Mouse (Mus musculus) ES-E14 (cell line): ENCODE measurements around the gene Phlpp1. TPM values are rescaled to one million over a fixed set of nuclear protein-coding genes. Genes with fewer than 3 reads are reported as not detected.

Experiments used
- DNase-seq: peaks from one replicate; pipeline ENCODE4 v3.0.0-alpha.2; 2013; ENCODE audit warnings: low read depth, low spot score
- H3K27ac ChIP-seq: 2 replicates; pipeline ENCODE4 v1.5.1; 2012; ENCODE audit warnings: low read depth, mild to moderate bottlenecking, low read length, moderate library complexity, mixed read lengths; ENCODE audit not compliant: poor library complexity, insufficient read depth, severe bottlenecking
- H3K36me3 ChIP-seq: 2 replicates; pipeline ENCODE4 v1.6.1; 2012; ENCODE audit warnings: mild to moderate bottlenecking, low read length, moderate library complexity, mixed read lengths; ENCODE audit not compliant: control insufficient read depth, poor library complexity, insufficient read depth, severe bottlenecking
- H3K4me1 ChIP-seq, 2 experiments: fragments of 150-350 bp in 1 of 2; sonication (generic) in 1 of 2; 2 replicates each; pipeline ENCODE4 v1.6.1; 2012; ENCODE audit warnings: low read length in 2 of 2, mild to moderate bottlenecking in 1 of 2, mixed read lengths in 1 of 2; ENCODE audit not compliant: control insufficient read depth in 2 of 2, insufficient read depth in 2 of 2, poor library complexity in 1 of 2
- H3K4me3 ChIP-seq, 2 experiments: fragments of 150-350 bp in 1 of 2; sonication (generic) in 1 of 2; 2 replicates each; pipeline ENCODE4 v1.5.1; 2012; ENCODE audit warnings: low read length in 2 of 2, low read depth in 1 of 2, mild to moderate bottlenecking in 1 of 2, mixed read lengths in 1 of 2; ENCODE audit not compliant: insufficient read depth in 1 of 2, poor library complexity in 1 of 2, severe bottlenecking in 1 of 2
- H3K9ac ChIP-seq: 2 replicates; pipeline ENCODE4 v1.6.1; 2012; ENCODE audit warnings: low read depth, mild to moderate bottlenecking, low read length, mixed read lengths; ENCODE audit not compliant: poor library complexity, insufficient read depth, severe bottlenecking
- H3K9me3 ChIP-seq: fragments of 150-350 bp; sonication (generic); 2 replicates; pipeline ENCODE4 v1.6.1; 2012; ENCODE audit warnings: low read depth, mild to moderate bottlenecking, low read length; ENCODE audit not compliant: control insufficient read depth, insufficient read depth
- CHD2 ChIP-seq: IDR thresholded peaks from 2 replicates; pipeline ENCODE4 v1.6.1; 2014; ENCODE audit warnings: mild to moderate bottlenecking, low read depth, low read length, inconsistent platforms
- HCFC1 ChIP-seq: IDR thresholded peaks from 2 replicates; pipeline ENCODE4 v1.6.1; 2012; ENCODE audit warnings: low read length, inconsistent platforms, borderline replicate concordance; ENCODE audit not compliant: insufficient read depth
- MAFK ChIP-seq: IDR thresholded peaks from 2 replicates; pipeline ENCODE4 v1.6.1; 2014; ENCODE audit warnings: mild to moderate bottlenecking, low read depth, low read length, inconsistent platforms; ENCODE audit not compliant: insufficient read depth
- ZC3H11A ChIP-seq: IDR thresholded peaks from 2 replicates; pipeline ENCODE4 v1.6.1; 2012; ENCODE audit warnings: low read depth, mild to moderate bottlenecking, inconsistent platforms, low read length, borderline replicate concordance
- ZNF384 ChIP-seq: IDR thresholded peaks from 2 replicates; pipeline ENCODE4 v1.6.1; 2012; ENCODE audit warnings: low read depth, low read length, inconsistent platforms
- in situ Hi-C, 2 experiments: fragments of 600-800 bp; cut with MboI; formaldehyde crosslinking; loops; one replicate each; pipeline ENCODE4 v1.15.1; 2025; ENCODE audit warnings: low sequenced_read_pairs in 2 of 2, inconsistent platforms in 1 of 2; ENCODE audit not compliant: unreplicated experiment in 2 of 2
- total RNA-seq: library from RNA; depleted of rRNA; stranded (reverse); fragments of 300-350 nt; gene quantifications from 2 replicates; pipeline ENCODE4 v1.2.3, GENCODE M21; 2012

Gene Phlpp1
- total RNA-seq, 1 experiment: 4.5 TPM

DNA sequence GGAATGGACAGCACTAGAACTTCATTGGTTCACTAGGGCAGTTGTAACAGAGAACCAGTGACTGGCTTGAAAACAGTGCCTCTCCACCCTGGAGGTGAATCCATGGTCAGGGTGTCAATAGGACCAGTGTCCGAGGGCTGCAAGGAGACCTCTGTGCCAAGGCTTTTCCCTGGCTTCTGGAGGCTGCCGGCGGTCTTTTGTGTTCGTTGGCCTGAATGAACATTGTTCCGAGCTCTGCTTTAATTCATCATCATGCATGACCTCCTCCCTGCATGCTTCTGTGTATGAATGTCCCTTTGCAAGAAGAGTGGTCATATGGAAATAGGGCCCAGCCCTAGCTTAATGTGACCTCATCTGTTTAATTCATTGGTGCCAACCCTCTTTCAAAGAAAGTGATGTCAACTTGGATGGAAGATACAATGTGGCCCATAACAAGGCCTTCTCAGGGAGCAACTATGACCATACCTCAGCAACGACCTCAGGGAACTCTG is 231.5 kb downstream of the Phlpp1 start:
- H3K9ac ChIP-seq: no peak overlapping the region
- in situ Hi-C loops: no loop called here
- no peaks in the 10 kb centered on the region for H3K36me3 ChIP-seq
- H3K9me3 ChIP-seq: no peaks in the 10 kb centered on the region
- DNase-seq: no peak
- no peak overlapping the region for H3K4me3 ChIP-seq
- H3K4me1 ChIP-seq: no peaks in the 10 kb centered on the region
- H3K27ac ChIP-seq: no peak overlapping the region
- no peak for TF ChIP-seq CHD2
- no peak for TF ChIP-seq ZC3H11A
- TF ChIP-seq MAFK: no peak
- no peak for TF ChIP-seq ZNF384
- TF ChIP-seq HCFC1: no peak

DNA sequence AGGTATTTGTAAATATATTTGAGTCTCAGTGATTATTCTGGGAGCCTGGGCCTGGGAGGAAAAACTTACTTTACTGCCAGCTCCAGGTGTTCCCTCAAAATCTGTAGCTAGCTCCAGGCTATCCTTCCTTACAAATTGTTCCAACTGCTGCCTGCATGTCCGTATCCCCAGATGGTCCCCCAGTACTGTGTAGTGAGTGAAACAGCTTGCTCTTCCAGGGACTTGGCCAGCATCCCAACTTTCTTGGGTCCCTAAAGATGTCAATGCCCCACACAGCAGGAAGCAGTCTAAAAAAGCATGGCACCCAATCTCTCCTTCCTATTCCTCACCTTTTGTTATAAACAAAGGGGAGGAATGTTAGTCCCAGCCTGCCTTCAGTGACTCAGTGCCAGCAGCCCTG is 235.3 kb downstream of the Phlpp1 start:
- H3K27ac ChIP-seq: no peak overlapping the region
- no peaks in the 10 kb centered on the region for H3K4me1 ChIP-seq
- H3K9me3 ChIP-seq: no peaks in the 10 kb centered on the region
- no peaks in the 10 kb centered on the region for H3K36me3 ChIP-seq
- no peak overlapping the region for H3K9ac ChIP-seq
- no peak for TF ChIP-seq HCFC1
- no peak for TF ChIP-seq CHD2
- no peak for TF ChIP-seq ZNF384
- TF ChIP-seq MAFK: no peak
- no peak for TF ChIP-seq ZC3H11A
- in situ Hi-C loops: no loop called here
- H3K4me3 ChIP-seq: no peak overlapping the region
- DNase-seq: no peak

DNA sequence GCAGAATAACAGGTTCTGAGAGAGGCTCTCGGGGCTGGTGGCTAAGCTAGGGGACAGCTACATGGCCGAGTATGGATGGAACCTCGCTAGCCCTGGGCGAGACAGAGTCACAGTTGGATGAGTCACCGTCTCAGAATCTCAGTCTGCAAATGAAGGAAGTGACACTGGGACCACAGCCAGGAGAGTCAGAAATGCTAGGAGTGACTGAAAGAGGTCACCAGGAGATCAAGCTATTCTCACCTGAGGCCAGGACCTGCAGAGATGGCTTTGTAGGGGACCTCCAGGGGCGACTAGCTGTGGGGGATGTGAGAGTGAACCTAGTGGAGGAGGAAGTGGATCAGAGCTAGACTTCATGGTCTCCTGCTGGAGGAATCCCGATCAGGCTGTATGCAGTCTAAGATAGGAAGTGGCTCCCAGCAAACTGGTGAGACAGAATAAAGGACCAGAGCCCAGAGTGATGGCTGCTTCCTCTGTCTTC is 236.4 kb downstream of the Phlpp1 start:
- DNase-seq: no peak
- TF ChIP-seq ZNF384: no peak
- TF ChIP-seq HCFC1: no peak
- TF ChIP-seq CHD2: no peak
- no peak for TF ChIP-seq ZC3H11A
- TF ChIP-seq MAFK: no peak
- Histone ChIP-seq H3K9me3 (no peaks in the 10 kb centered on the region), H3K9ac (no peak overlapping the region), H3K4me1 (no peaks in the 10 kb centered on the region), H3K27ac (no peak overlapping the region), H3K36me3 (no peaks in the 10 kb centered on the region), H3K4me3 (no peak overlapping the region)
- in situ Hi-C loops: no loop called here

DNA sequence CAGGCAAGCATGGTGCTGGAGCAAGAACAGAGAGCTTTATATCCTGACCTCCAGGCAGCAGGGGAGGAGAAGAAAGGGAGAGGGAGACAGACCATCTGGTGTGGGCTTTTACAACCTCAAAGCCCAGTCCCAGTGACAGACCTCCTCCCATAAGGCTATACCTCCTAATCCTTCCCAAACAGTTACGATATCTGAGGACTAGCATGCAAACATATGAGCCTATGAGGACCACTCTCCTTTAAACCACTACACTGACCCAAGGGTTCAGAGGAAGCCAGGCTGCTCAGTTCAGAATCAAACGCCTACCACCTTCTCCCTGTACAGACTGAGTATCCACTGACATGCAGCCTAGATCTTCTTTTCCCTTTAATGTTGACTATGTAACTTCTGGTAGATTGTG is 239.3 kb downstream of the Phlpp1 start:
- in situ Hi-C loops: no loop called here

More for the DNA sequence above, 239.3 kb downstream of the Phlpp1 start:
- Histone ChIP-seq H3K9me3 (no peaks in the 10 kb centered on the region), H3K4me3 (no peak overlapping the region), H3K27ac (no peak overlapping the region), H3K4me1 (no peaks in the 10 kb centered on the region), H3K9ac (no peak overlapping the region), H3K36me3 (no peaks in the 10 kb centered on the region)
- TF ChIP-seq CHD2 (no peak), HCFC1 (no peak), ZC3H11A (no peak), ZNF384 (no peak), MAFK (no peak)
- no peak for DNase-seq
